Mouse (Mus musculus) bone marrow, adult 2 months (tissue): Measurements from ENCODE around the gene Rbm34.

Experiments used
- CTCF ChIP-seq: fragments of 200-500 bp; IDR thresholded peaks from 2 replicates; pipeline ENCODE4 v1.5.1; 2011; ENCODE audit warnings: low read length, control low read depth; ENCODE audit not compliant: control insufficient read depth, insufficient read depth
- POLR2A ChIP-seq: fragments of 200-500 bp; IDR thresholded peaks from 2 replicates; pipeline ENCODE4 v1.6.1; 2011; ENCODE audit warnings: low read depth, mild to moderate bottlenecking, control low read depth, low read length, borderline replicate concordance; ENCODE audit not compliant: control insufficient read depth

DNA sequence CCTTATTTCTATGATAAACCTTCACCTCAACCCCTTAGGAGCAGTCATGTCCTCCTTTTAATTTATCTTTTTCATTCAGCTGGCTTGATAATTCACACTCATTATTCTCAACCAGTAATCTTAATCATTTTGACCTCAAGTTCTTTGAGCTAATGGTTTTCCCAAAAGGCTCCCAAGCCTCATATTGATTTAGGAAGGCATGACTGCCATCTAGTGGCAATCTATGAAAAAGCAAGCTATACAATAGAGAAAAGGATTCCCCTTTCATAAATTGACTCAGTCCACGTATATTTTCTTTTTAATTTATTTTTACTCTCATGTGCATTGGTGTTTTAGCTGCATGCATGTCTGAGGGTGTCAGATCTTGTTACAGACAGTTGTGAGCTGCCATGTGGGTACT lies 4.8 kb upstream of the Rbm34 start:
- TF ChIP-seq CTCF (no peak), POLR2A (no peak)
